Mouse (Mus musculus): ENCODE measurements around the gene Etv1.
"Not testable (repeated sequence)": the region's sequence is repeated elsewhere in the genome, so short reads cannot be mapped to it uniquely, and the experiment has no call there.

The Etv1 gene

GRCm38 (mm10) chr12:38818320-38818719 lies 39.1 kb downstream of the Etv1 start:
- no peak for DNase-seq (ENCODE audit: low read depth, low spot score)

- no peak for DNase-seq (ENCODE audit: low read depth, low spot score)
Measured at GRCm38 (mm10) chr12:38820642-38821041, 41.5 kb downstream of the Etv1 start.

- no peak for DNase-seq (ENCODE audit: low read depth, low spot score)
Measured at GRCm38 (mm10) chr12:38824405-38824804, 45.2 kb downstream of the Etv1 start.

GRCm38 (mm10) chr12:38832981-38833380 lies 53.8 kb downstream of the Etv1 start:
- no peak for DNase-seq (ENCODE audit: low read depth, low spot score)

GRCm38 (mm10) chr12:38834581-38834980 lies 55.4 kb downstream of the Etv1 start:
- no peak for DNase-seq (ENCODE audit: low read depth, low spot score)

GRCm38 (mm10) chr12:38834986-38835385 lies 55.8 kb downstream of the Etv1 start:
- not testable (repeated sequence) for DNase-seq (ENCODE audit: low read depth, low spot score)

GRCm38 (mm10) chr12:38843801-38844295 lies 64.7 kb downstream of the Etv1 start:
- no peak for DNase-seq (ENCODE audit: low read depth, low spot score)

GRCm38 (mm10) chr12:38847500-38848261 lies 68.5 kb downstream of the Etv1 start:
- DNase-seq (ENCODE audit: low read depth, low spot score) = no peak

GRCm38 (mm10) chr12:38849994-38850393 lies 70.8 kb downstream of the Etv1 start:
- no peak for DNase-seq (ENCODE audit: low read depth, low spot score)

- DNase-seq (ENCODE audit: low read depth, low spot score) = no peak
Measured at GRCm38 (mm10) chr12:38854274-38854673, 75.1 kb downstream of the Etv1 start.

- no peak for DNase-seq (ENCODE audit: low read depth, low spot score)
Measured at GRCm38 (mm10) chr12:38854751-38855150, 75.6 kb downstream of the Etv1 start.

- no peak for DNase-seq (ENCODE audit: low read depth, low spot score)
Measured at GRCm38 (mm10) chr12:38859675-38860074, 80.5 kb downstream of the Etv1 start.

- no peak for DNase-seq (ENCODE audit: low read depth, low spot score)
Measured at GRCm38 (mm10) chr12:38860168-38861115, 81.3 kb downstream of the Etv1 start.

GRCm38 (mm10) chr12:38863395-38863794 lies 84.2 kb downstream of the Etv1 start:
- no peak for DNase-seq (ENCODE audit: low read depth, low spot score)

- no peak for DNase-seq (ENCODE audit: low read depth, low spot score)
Measured at GRCm38 (mm10) chr12:38863982-38864828, 85.0 kb downstream of the Etv1 start.

- no peak for DNase-seq (ENCODE audit: low read depth, low spot score)
Measured at GRCm38 (mm10) chr12:38874470-38874995, 95.4 kb downstream of the Etv1 start.

- DNase-seq (ENCODE audit: low read depth, low spot score) = no peak
Measured at GRCm38 (mm10) chr12:38904516-38904915, 125.3 kb downstream of the Etv1 start.

GRCm38 (mm10) chr12:38906314-38906713 lies 127.1 kb downstream of the Etv1 start:
- DNase-seq (ENCODE audit: low read depth, low spot score) = no peak

- DNase-seq (ENCODE audit: low read depth, low spot score) = no peak
Measured at GRCm38 (mm10) chr12:38906812-38907211, 127.6 kb downstream of the Etv1 start.

- no peak for DNase-seq (ENCODE audit: low read depth, low spot score)
Measured at GRCm38 (mm10) chr12:38908947-38909346, 129.8 kb downstream of the Etv1 start.

Data from WW6 (cell line).